Mouse (Mus musculus) c-Kit-positive CD71-positive TER-119-positive erythroid progenitor cells, embryonic 14.5 days (primary cell): Measurements from ENCODE around the gene Sgms2.

ENCODE experiments used
- DNase-seq: peaks from one replicate; pipeline ENCODE4 v3.0.0-alpha.2; 2013; ENCODE audit warnings: low spot score

Gene Sgms2

DNA sequence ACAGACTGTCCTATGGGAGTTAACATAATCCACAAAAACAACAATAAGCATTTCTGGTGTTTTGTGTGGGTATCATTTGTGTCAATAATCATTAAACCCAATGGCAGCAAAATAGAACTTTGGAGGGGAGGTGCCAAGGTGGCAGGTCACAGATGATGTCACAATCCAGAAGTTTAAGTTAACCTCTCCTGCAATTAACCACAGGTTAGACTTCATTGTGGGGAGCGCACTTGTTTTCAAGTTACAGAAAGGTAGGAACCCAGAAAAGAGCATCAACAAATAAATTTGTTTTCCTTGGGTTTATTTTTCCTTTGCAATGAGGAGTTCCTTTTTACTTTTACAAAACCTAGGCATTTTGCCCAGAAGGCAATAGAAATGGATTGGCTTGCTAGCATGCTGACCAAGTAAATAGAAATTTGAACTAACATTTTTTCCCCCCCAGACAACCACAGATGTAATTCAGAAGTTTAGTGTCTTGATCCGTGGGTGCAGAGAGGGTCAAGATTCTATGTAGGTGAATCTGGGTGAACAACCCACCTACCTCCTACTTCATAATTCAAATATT lies at the start of gene Sgms2:
Gene Sgms2, minus strand, starts transcription at position 51 of the 565 bp plus-strand sequence.
- DNase-seq = no peak

DNA sequence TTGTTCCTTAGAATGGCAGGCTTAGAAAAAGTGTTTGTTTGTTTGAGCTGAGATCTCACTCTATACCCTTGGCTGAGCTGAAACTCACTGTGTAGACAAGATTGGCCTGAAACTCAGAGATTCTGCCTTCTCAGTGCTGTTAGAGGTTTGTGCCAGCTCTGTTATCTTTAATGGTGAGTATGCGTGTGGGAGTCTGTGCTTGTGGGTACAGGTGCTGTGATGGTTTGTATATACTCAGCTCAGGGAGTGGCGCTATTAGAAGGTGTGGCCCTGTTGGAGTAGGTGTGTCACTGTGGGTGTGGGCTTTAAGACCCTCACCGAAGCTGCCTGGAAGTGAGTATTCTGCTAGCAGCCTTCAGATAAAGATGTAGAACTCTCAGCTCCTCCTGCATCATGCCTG lies 34.0 kb upstream of the Sgms2 start:
- DNase-seq = no peak

DNA sequence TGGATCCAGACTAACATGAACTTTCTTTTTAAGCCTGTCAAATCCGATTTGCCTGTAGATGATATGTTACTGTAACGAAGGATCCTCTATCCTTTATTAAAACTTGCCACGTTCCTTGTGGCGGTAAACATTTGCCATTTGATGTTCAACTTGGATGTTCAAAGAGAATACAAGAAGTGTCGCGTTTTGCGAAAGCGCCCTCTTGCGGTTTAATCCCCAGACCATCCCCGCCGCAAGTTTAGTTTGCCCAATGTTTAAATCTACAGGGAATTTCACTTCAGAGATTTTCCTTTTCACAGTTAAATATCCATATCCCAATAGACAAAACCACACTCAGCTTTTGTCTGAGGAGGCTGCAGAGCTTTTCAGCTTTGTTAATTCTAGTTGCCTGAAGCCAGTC lies 33.6 kb upstream of the Sgms2 start:
- DNase-seq = no peak

GRCm38 (mm10) chr3:131524210-131524609 lies 33.0 kb upstream of the Sgms2 start:
- no peak for DNase-seq

DNA sequence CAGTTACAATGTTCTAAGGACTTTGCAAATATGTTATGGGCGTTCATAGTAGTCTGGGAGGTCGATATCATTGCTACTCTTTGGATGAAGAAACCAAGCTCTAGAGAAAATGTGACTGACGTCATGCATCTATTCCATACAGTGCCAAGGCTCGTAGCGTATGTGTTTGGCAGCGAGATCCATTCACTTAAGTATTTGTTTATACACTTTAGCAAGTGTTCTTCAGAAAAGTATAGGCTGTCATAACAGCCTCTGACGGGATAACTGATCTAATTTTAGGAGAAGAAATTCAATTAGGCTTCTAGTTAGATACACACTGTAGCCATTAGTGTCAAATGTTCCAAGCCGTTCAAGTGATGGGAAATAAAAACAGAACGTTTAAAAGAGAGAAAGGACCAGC lies 32.5 kb upstream of the Sgms2 start:
- DNase-seq = no peak

- no peak for DNase-seq
Observed at GRCm38 (mm10) chr3:131522243-131522642, 31.0 kb upstream of the Sgms2 start.

GRCm38 (mm10) chr3:131521206-131521605 lies 30.0 kb upstream of the Sgms2 start:
- no peak for DNase-seq

- no peak for DNase-seq
Observed at GRCm38 (mm10) chr3:131517756-131518155, 26.5 kb upstream of the Sgms2 start.

- DNase-seq = no peak
Observed at GRCm38 (mm10) chr3:131516332-131516999, 25.3 kb upstream of the Sgms2 start.

GRCm38 (mm10) chr3:131511616-131512015 lies 20.4 kb upstream of the Sgms2 start:
- DNase-seq = no peak

DNA sequence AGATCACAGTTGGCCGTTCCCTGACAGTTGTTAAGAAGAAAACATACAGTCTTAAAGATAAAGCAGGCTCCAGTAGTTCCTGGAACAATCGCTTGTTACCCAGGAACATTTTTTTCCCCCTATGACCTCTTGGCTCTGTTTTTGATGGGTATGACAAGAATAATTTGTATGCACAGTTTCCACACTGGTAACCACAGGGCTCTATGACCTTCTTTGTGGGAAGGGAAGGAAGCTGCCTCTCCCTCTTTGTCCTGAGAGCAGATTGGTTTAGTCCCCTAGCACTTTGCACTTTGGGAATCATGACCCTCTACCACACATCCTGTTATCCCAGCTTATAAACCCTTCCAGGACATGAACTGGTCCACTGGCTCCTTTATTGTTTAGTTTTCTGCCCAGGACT lies 16.8 kb upstream of the Sgms2 start:
- no peak for DNase-seq

DNA sequence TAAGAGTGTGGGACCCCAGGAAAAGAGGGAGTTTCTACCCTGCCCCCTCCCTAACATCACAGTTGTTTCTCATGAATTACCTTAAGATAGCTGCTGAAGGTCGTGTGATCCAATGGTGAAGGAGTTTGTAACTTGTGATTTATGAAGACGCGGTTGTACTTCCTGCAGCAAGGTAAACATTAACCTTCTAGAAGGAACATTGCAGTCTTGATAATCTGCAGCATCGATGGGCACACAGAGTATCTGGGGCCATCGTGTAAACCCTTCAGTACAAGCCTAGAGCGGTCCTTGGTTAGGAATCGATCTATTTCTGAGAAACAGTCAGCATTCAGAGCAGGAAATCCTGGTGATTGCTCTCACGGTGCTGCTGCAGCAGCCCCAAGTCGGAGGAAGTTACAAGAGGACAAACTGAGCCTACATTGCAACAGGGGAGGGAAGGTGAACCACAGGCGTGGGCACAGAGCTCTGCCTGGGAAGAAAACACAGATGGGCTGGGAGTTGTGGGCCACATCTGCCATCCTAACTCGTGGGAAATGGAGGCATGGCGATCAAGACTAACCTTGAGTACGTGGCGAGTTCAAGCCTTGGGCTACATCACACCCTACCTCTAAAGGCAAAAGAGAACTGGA lies 13.5 kb upstream of the Sgms2 start:
- no peak for DNase-seq

GRCm38 (mm10) chr3:131501677-131502370 lies 10.6 kb upstream of the Sgms2 start:
- DNase-seq = no peak

DNA sequence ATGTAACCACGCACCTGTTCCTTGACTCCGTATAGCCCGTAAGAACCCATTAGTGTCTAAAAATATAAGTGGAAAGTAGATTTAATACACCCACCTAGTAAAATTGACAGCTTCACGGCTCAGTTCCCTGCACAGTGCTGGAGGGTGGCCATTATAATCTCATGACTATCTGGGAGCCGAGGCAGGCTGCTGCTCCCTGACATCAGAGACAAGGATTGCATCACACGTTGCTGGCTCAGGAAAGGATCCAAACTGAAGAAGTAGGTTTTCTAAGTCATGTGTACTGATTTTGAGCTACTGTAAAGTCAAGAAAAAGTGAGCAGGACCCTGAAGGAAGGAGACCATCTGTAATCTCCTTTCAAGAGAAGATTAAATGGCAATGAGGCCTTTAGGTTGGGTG lies 8.4 kb upstream of the Sgms2 start:
- DNase-seq = no peak

GRCm38 (mm10) chr3:131496506-131497122 lies 5.4 kb upstream of the Sgms2 start:
- no peak for DNase-seq

DNA sequence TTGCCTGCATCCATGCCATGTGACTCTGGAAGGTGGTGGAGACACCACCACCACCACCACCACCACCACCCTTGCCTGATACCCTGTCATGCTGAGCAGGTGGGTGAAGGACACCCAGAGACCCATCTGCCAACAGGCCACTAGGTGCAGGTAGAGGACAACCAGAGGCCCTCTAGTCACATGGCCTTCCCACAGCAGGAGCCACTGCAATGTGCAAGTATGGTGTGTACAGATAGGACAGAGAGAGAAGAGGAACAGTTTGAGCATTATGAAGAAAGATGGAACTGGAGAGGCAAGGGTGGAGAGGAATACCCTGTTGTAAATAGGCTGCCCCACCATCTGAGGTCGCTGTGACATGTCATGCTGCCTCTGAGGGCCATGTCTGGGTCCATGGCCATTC lies 3.9 kb upstream of the Sgms2 start:
- DNase-seq = no peak

GRCm38 (mm10) chr3:131493194-131493593 lies 2.0 kb upstream of the Sgms2 start:
- DNase-seq = no peak

DNA sequence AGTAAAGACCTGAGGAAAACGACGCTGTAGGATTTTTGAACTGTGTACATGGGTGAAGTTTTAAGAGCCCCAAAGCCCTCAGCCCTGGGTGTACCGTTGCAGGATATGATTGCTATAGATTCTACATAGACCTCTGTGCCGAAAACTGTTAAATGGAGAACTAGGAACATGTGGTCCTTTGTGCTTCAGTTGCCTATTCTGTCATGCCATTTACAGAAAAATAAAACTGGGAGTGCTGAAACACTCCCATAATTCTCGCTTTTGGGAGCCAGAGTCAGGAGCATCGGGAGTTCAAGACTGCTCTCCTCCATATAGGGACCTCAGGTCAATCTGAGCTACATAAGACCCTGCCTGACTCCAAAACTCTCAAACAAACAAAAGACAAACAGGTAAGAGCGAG lies 769 bp upstream of the Sgms2 start:
- DNase-seq = no peak

DNA sequence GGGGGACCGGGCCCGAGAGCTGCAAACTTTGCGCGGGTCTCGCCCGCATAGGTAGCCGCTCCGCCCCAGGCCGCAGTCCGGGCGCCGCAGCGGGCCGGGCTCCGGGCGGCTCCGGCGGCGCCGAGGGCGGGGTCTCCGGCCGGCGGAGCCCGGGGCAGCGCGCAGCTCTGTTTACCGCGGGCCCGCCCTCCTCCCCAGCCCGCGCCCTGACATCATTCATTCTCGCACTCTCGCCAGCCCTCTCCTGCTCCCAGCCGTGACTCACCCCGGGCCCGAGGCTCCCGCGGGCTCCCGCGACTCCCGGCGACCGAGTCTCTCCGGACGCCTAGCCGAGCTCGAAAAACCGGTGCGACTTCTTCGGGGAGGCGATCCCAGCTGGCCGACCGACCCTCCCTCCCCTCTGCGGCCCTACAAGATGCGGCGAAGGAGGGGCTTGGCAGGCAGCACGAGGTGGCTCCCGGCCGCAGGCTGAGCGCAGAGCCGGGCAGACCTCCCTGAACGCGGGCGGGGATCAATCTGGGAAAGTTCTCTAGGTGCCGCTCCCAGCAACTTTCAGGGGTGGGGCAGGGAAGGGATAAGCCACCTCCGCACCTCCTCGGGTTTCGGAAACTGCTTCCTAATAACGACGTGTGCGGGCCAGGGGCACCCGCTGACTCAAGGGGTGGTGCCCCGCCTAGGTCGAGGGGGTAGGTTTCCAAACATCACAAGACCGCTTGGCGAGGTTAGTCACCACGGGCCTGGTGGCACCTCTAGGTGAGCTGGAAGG lies 885 bp downstream of the Sgms2 start:
- no peak for DNase-seq

- no peak for DNase-seq
Observed at GRCm38 (mm10) chr3:131489657-131490142, 1.5 kb downstream of the Sgms2 start.

DNA sequence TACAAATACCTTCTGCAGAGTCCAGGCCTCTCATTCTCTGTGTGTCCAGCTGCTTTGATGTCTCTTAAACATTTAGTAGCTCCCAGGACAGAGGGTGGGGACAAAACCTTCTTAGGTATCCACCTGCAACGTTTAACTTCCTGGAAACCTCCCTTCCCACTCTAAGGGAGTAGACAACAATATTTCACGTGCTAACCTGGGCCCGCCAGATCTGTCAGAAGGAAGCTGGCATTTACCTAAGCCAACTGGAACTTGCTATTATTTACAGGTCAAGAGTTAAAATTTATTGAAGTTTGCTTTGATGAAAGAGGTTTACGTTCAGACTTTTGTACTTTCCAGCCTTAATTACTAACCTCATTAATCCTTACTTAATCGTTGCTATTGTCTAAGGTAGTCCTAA lies 2.2 kb downstream of the Sgms2 start:
- DNase-seq = no peak

DNA sequence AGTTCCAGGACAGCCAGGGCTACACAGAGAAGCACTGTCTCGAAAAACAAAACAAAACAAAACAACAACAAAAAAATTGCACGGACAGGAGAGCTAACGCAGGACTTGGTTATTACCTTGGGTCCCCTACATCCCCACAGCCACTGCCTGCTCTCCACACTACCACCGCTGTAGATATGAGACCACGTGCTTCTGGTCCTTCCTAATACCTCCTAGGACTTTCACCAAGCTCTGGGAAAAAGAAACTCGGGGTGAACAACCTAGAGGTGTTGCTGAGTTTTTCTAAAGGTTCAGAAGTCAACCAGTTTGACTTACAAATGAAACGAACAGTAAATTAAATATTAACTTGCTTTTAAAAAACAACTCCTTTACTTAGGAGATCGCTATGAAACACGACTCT lies 2.8 kb downstream of the Sgms2 start:
- DNase-seq = no peak
